Mouse (Mus musculus) embryonic facial prominence, embryonic 11.5 days (tissue): Measurements from ENCODE around the gene Coq4. TPM values are rescaled to one million over a fixed set of nuclear protein-coding genes. Genes with fewer than 3 reads are reported as not detected.

Experiments used
- ATAC-seq: fragments of 200-750 bp; cut with Nextera tagmentation; replicated peaks from 2 replicates; pipeline ENCODE4 v1.8.0; 2017; ENCODE audit warnings: low read depth; ENCODE audit not compliant: insufficient number of reproducible peaks, low FRiP score, low TSS enrichment
- DNase-seq: peaks from one replicate; pipeline ENCODE4 v3.0.0-alpha.2; 2015; ENCODE audit warnings: low spot score
- H3K27ac ChIP-seq: fragments of 300-500 bp; sonication (generic); replicated peaks from 2 replicates; pipeline ENCODE4 v1.5.1; 2014; ENCODE audit warnings: mild to moderate bottlenecking, low read depth, low read length, control low read depth
- H3K27me3 ChIP-seq: fragments of 300-500 bp; sonication (generic); 2 replicates; pipeline ENCODE4 v1.6.1; 2014; ENCODE audit warnings: mild to moderate bottlenecking, low read length, moderate library complexity, mixed read lengths; ENCODE audit not compliant: control insufficient read depth, insufficient read depth
- H3K36me3 ChIP-seq: fragments of 300-500 bp; sonication (generic); replicated peaks from 2 replicates; pipeline ENCODE4 v1.6.1; 2014; ENCODE audit warnings: low read depth, mild to moderate bottlenecking, low read length, moderate library complexity, mixed read lengths; ENCODE audit not compliant: control insufficient read depth, insufficient read depth
- H3K4me1 ChIP-seq: fragments of 300-500 bp; sonication (generic); 2 replicates; pipeline ENCODE4 v1.6.1; 2014; ENCODE audit warnings: low read length, mixed read lengths; ENCODE audit not compliant: control insufficient read depth, insufficient read depth
- H3K4me2 ChIP-seq: fragments of 300-500 bp; sonication (generic); 2 replicates; pipeline ENCODE4 v1.6.1; 2014; ENCODE audit warnings: low read depth, mild to moderate bottlenecking, control low read depth, low read length, moderate library complexity
- H3K4me3 ChIP-seq: fragments of 300-500 bp; sonication (generic); 2 replicates; pipeline ENCODE4 v1.5.1; 2014; ENCODE audit warnings: low read depth, low read length, control low read depth
- H3K9ac ChIP-seq: fragments of 300-500 bp; sonication (generic); replicated peaks from 2 replicates; pipeline ENCODE4 v1.6.1; 2014; ENCODE audit warnings: mild to moderate bottlenecking, control low read depth, low read length
- H3K9me3 ChIP-seq: fragments of 300-500 bp; sonication (generic); replicated peaks from 2 replicates; pipeline ENCODE4 v1.6.1; 2016; ENCODE audit warnings: mild to moderate bottlenecking, low read length, inconsistent platforms, mixed read lengths; ENCODE audit not compliant: control insufficient read depth
- WGBS: fragments of 180-500 bp; shearing (Covaris S2); extraction: QIAGEN DNeasy Blood & Tissue Kit; methylation state at CpG from one replicate; pipeline ENCODE4 v1.1.7; 2014; 5-methylcytosine and 5-hydroxymethylcytosine counted together
- polyA plus RNA-seq: library from polyadenylated mRNA; unstranded; fragments of >200 nt; fragmentation: Nextera tagmentation; extraction: Ambion mirVana; gene quantifications from 2 replicates; pipeline ENCODE4 v1.2.1, GENCODE M21; 2014

The Coq4 gene
- polyA plus RNA-seq, 1 experiment from 2014 or later, result 34.6 TPM

DNA sequence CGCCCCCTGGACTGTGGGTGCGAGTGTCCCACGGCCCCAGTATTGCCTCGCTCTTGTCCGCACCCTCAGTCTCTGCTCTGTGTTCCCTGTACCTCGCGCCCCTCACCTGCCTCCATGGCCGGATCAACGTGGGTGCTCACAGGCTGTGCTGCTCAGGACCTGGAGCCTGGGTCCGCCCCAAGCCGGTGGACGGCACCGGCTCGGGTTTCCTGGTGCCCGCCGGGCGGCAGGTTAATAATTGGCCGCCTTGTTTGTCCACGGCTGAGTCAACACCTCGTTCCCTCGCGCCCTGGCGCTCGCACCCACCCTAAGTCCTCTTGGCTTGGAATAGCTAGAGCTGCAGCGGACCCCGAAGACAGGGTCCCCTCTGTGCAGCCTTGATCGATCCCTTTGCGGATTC lies 35.8 kb upstream of the Coq4 start, which contains the start of gene Gm13420:
Gene Gm13420 (minus strand): TSS at position 189 of the 400 bp plus-strand sequence.
- Histone ChIP-seq H3K4me2 (peak within 1 kb of the TSS; percentile 33), H3K9ac (peak within 1 kb of the TSS; percentile 6; the same call in 1 of the 2 replicates), H3K4me3 (peak within 1 kb of the TSS; percentile 6; the same call in 1 of the 2 replicates), H3K27ac (no peak within 1 kb of the TSS), H3K36me3 (no peaks in the 10 kb centered on the region), H3K27me3 (peaks cover 36% of the 10 kb centered on the region), H3K9me3 (no peaks in the 10 kb centered on the region), H3K4me1 (peaks cover 5% of the 10 kb centered on the region)
- DNase-seq (no peak), ATAC-seq (no peak)
- 5% methylated on average over 28 of the region's 28 CpGs for WGBS

DNA sequence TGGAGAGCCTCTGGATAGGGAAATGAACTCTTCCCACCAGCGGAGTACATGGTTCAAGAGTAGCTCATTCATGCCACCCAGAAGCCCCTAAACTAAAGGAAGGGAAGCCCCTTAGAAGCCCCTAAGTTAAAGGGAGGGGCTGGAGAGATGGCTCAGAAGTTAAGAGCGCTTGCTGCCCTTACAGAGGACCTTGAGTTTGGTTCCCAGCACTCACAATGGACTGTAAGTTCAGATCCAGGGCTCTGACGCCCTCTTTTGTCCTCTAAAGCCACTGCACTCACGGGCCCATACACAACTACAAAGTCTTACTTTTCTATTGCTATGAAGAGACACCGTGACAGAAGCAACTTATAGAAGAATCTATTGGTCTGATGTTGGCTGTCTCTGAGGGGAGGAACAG lies 34.9 kb upstream of the Coq4 start:
- no peaks in the 10 kb centered on the region for H3K9me3 ChIP-seq
- H3K4me2 ChIP-seq, result no peak overlapping the region
- DNase-seq (no peak), ATAC-seq (no peak)
- H3K27me3 ChIP-seq, result peaks cover 27% of the 10 kb centered on the region
- H3K36me3 ChIP-seq, result no peaks in the 10 kb centered on the region
- 87% methylated on average over 5 of the region's 5 CpGs for WGBS
- H3K27ac ChIP-seq, result no peak overlapping the region
- no peak overlapping the region for H3K9ac ChIP-seq
- H3K4me1 ChIP-seq, result peaks cover 5% of the 10 kb centered on the region
- H3K4me3 ChIP-seq, result no peak overlapping the region

DNA sequence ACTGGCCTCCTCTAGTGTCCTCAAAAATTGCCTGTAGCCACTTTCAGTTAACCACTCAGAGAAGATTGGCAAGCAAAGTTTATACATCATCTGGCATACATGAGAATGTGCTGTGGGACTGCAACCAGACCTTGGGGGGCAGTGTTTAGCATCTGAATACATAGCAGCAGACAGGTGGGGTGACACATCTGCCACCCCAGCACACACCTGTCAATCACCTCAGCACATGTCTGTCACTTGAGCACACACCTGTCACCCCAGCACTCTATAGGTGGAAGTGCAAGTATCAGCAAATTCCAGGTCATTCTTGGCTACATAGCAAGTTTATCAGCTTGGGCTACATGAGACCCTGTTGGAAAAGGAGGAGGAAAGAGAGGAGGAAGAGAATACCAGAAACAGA lies 31.6 kb upstream of the Coq4 start:
- Histone ChIP-seq H3K36me3 (no peaks in the 10 kb centered on the region), H3K9me3 (no peaks in the 10 kb centered on the region), H3K27ac (no peak overlapping the region), H3K4me1 (peaks cover 5% of the 10 kb centered on the region), H3K4me2 (no peak overlapping the region), H3K4me3 (no peak overlapping the region), H3K9ac (no peak overlapping the region), H3K27me3 (peaks cover 19% of the 10 kb centered on the region)
- ATAC-seq (no peak), DNase-seq (no peak)

DNA sequence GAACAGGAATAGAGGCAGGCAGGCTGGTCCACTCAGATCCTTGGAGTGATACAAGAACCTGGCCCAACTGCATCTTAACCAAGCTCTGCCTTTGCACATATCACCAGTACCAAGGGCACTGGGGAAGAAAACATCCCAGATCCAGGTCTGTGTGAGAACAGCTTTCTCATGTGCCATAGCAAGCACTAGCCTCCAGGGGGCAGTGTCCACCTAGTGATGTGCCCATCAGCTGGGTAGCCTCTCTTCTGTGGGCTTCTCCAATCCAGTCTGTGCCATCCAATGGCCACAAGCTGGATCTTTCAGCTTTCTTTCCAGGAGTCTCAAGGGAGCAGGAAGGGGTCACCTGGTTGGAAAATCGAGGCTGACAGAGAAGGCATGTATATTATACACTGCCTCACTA lies 22.5 kb upstream of the Coq4 start:
- Histone ChIP-seq H3K27ac (no peak overlapping the region), H3K4me1 (no peaks in the 10 kb centered on the region), H3K4me2 (no peak overlapping the region), H3K9ac (no peak overlapping the region), H3K27me3 (no peaks in the 10 kb centered on the region), H3K9me3 (no peaks in the 10 kb centered on the region), H3K4me3 (no peak overlapping the region), H3K36me3 (no peaks in the 10 kb centered on the region)
- peak; percentile 84 for DNase-seq
- 0 out of 2 replicates have a peak, but pooled peaks have one; percentile 12 for ATAC-seq
- 0% methylated on average over 1 of the region's 1 CpGs for WGBS

DNA sequence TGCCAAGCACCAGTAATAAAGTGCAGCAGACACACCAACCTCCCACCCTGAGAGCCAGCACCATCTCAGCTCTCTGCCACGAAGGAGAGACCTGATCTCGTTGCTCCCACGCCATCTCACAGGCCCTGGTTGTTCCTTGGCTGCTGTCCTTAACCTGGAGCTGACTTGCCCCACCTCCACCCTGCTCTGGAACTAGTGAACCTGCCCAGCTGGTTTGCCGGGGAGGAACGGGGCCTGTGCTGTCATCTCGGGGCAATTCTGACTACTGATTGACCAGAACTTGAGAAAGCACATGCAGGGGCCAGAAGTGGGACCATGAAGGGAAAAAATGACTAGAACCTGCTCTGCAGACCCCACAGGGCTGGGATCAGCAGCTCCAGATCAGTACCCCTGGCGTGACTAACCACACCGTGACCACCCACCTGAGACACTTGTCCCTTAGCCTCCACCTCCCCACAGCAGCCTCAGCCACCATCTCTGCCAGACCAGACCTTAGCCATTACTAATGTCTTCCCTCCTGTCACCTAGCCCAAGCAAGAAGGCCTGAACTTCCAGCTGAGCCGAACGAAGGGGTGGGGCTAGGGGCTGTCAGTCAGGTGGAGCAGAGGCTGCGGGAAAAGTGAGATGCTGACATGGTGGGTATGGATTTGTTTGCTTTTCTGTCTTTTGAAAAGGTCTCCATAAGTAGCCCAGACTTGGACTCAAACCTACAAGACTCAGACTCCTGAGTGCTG lies 19.1 kb upstream of the Coq4 start:
- no peak overlapping the region for H3K9ac ChIP-seq
- no peaks in the 10 kb centered on the region for H3K4me1 ChIP-seq
- no peaks in the 10 kb centered on the region for H3K27me3 ChIP-seq
- WGBS, result 70% methylated on average over 11 of the region's 11 CpGs
- H3K4me2 ChIP-seq, result no peak overlapping the region
- DNase-seq (no peak), ATAC-seq (no peak)
- no peak overlapping the region for H3K4me3 ChIP-seq
- H3K9me3 ChIP-seq, result no peaks in the 10 kb centered on the region
- H3K36me3 ChIP-seq, result no peaks in the 10 kb centered on the region; the same call in 1 of the 2 replicates
- H3K27ac ChIP-seq, result no peak overlapping the region

DNA sequence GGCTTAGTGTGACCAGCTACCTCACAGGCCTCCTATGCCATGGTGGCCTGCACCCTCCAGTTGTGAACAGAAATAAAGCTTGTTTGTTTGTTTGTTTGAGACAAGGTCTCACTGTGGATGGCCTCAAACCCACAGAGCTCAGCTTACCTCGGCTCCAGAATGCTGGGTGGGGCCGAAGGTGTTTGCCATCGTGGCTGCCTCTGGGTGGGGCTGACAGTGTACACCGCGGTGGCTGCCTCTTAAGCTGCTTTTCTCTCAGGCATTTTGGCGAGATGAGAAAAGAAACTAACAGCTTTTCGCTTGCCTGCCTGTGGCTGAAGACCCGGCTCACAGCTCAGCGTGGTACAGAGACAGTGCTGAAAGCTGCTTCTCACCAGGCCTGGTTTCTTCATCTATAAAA lies 18.4 kb upstream of the Coq4 start:
- no peak overlapping the region for H3K27ac ChIP-seq
- H3K9me3 ChIP-seq, result no peaks in the 10 kb centered on the region
- H3K4me1 ChIP-seq, result no peaks in the 10 kb centered on the region
- no peaks in the 10 kb centered on the region for H3K27me3 ChIP-seq
- no peak overlapping the region for H3K4me2 ChIP-seq
- H3K4me3 ChIP-seq, result no peak overlapping the region
- no peak for ATAC-seq
- H3K9ac ChIP-seq, result no peak overlapping the region
- no peak for DNase-seq
- 71% methylated on average over 9 of the region's 9 CpGs for WGBS
- H3K36me3 ChIP-seq, result peaks cover 2% of the 10 kb centered on the region

DNA sequence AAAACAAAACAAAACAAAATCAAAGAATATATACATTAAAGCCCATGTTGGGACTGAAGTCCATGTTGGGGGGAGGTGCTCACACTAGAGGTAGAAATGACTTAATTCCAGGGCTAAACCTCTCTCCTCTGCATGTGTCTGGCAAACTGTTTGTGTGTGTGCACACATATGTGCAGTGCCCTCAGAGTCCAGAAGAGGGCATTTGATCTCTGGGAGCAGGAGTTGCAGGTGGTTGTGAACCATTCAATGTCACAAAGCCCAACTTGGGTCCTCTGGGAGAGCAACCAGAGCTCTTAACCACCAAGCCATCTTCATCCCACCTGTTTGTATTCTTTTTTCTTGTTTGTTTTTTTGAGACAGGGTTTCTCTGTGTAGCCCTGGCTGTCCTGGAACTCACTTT lies 17.1 kb upstream of the Coq4 start:
- H3K27me3 ChIP-seq, result no peaks in the 10 kb centered on the region
- no peak for ATAC-seq
- no peaks in the 10 kb centered on the region for H3K9me3 ChIP-seq
- no peak for DNase-seq
- no peak overlapping the region for H3K9ac ChIP-seq
- H3K4me3 ChIP-seq, result no peak overlapping the region
- H3K36me3 ChIP-seq, result peaks cover 3% of the 10 kb centered on the region
- H3K27ac ChIP-seq, result no peak overlapping the region
- H3K4me1 ChIP-seq, result no peaks in the 10 kb centered on the region
- H3K4me2 ChIP-seq, result no peak overlapping the region

DNA sequence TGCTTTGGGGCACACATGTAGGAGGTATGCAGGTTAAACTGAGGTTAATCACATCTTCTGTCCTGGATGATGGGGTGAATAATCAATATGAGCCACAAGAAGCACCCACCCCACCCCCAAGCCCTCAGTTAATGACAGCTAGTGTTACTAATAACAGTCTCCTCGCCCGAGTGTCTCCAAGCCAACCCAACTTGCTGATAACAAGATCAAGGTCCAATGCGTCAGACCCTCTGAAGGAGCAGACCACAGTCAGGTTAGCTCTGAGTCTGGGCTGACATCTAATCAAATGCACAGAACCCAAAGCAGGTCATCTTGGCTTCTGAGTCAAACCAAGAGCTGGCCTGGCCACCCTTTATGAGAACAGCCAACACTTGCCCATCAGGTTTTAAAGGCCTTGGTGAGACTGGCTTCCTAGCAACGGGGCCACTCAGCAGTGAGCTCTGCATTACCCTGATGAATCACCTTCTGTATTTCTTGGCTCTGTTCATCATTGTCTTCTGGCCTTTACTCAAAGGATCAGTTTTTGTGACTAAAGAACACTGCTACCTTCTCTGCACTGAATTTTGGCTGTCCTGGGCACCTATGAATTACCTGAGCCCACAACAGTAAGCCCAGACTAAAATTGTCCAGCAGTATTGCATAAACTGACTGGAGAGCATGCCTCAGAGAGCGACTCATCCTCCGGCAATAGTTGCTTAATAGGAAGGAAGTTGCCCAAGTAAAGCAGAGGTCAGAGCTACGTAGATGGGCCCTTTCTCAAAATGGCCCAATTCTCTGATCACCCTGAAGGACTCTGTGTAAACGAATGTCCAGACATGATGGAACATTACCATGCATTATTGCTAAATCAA lies 15.5 kb upstream of the Coq4 start:
- no peak overlapping the region for H3K4me3 ChIP-seq
- no peaks in the 10 kb centered on the region for H3K27me3 ChIP-seq
- no peak for DNase-seq
- H3K9ac ChIP-seq, result no peak overlapping the region
- ATAC-seq, result no peak
- no peak overlapping the region for H3K27ac ChIP-seq
- no peaks in the 10 kb centered on the region for H3K9me3 ChIP-seq
- H3K4me1 ChIP-seq, result no peaks in the 10 kb centered on the region
- WGBS, result 91% methylated on average over 8 of the region's 8 CpGs
- H3K36me3 ChIP-seq, result peaks cover 3% of the 10 kb centered on the region
- no peak overlapping the region for H3K4me2 ChIP-seq
